Mouse (Mus musculus) C2C12 (cell line): ENCODE data around the gene S100a4.

Source experiments
- CTCF ChIP-seq: IDR thresholded peaks from one replicate; pipeline ENCODE4 v1.5.1; 2011; ENCODE audit not compliant: control insufficient read depth, insufficient read depth, insufficient read length
- FOSL1 ChIP-seq: IDR thresholded peaks from one replicate; pipeline ENCODE4 v1.8.0; 2011; ENCODE audit warnings: mild to moderate bottlenecking, low read length; ENCODE audit not compliant: poor library complexity, insufficient read depth, severe bottlenecking
- MAX ChIP-seq: IDR thresholded peaks from one replicate; pipeline ENCODE4 v1.6.1; 2011; ENCODE audit warnings: mild to moderate bottlenecking, control low read depth
- MYOD1 ChIP-seq: IDR thresholded peaks from one replicate; pipeline ENCODE4 v1.6.1; 2011; ENCODE audit warnings: low read depth; ENCODE audit not compliant: control insufficient read depth, insufficient read length

DNA sequence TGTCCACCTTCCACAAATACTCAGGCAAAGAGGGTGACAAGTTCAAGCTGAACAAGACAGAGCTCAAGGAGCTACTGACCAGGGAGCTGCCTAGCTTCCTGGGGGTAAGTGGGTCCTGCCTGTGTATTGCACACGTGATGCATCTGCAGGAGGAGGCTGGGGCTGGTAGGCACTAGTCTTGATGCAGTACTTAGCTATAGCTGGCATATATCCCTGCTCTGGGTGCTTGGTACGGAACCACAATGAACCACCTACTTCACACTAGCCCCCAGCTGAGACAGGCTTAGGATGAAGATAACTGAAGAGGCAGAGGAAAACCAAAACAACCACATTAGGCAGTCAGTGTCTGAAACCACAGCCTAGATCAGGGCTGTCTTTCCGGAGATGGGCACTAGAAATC lies 1.5 kb downstream of the S100a4 start:
- TF ChIP-seq CTCF (no peak), MAX (no peak), MYOD1 (no peak), FOSL1 (no peak)
